Mouse (Mus musculus): Measurements from ENCODE around the gene Trap1.
"Not testable (repeated sequence)": the region's sequence is repeated elsewhere in the genome, so short reads cannot be mapped to it uniquely, and the experiment has no call there.

Trap1 gene

DNA sequence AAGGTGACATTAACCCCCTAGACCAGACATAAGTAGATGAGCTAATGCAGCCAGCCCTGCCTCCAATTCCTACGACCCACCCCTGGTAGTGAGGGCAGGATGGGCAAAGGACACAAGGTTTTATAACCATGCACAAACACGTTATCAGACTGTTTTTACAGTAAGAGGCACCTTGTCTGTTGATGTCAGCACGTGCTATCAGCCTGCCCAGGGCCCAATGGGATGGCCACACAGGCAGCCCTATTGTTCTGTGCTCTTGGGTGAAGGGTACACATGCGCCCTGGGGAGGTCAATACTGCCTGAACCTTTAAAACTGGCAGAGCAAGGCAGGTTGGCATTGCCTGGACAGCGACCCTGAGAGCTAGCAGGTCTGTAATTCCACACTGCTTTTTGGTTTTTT, 40.8 kb downstream of the Trap1 start, which contains the start of gene Dnase1:
Gene Dnase1 (plus strand): TSS at position 136 of the 400 bp plus-strand sequence.
- DNase-seq (ENCODE audit: low spot score in 2 of 2) = no peak

GRCm38 (mm10) chr16:4035575-4035974, 42.1 kb downstream of the Trap1 start:
- DNase-seq (ENCODE audit: low spot score in 2 of 2) = no peak

DNA sequence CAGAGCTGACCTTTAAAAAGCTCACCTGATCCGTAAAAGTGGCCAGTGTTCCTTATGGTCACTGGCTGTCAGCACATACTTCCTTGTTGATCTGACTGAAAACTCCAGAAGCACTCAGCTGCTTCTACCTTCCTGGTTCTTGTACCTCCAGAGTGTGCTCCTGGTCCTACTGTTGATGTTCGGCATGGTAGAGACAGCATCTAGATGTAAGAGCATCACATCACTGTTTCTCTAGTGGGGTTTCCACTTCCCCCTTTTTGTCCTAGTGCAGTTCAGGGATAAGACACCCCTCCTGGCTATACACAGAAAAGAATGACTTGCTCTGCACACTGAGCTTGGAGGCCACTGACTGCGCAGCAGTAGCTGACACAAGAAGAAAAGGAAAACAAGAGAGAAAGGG, 43.2 kb downstream of the Trap1 start:
- no peak for DNase-seq (ENCODE audit: low spot score in 2 of 2)

DNA sequence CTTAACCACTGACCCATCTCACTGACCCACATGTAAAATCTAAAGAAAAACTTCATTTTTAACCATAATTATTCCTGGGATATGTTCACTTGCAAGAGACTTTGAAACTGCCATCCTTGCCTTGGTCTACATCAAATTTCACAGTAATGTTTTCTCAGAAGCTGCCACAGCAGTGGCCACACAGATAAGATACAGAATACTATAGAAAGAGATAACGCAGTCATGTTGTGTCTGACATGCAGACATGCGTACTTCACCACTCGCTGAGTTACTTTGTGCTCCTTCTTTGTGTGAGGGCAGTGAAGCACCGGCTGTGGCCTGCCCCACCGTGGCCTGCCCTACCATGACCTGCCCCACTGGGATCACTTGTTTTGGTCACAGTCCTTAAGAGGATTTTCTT, 43.7 kb downstream of the Trap1 start:
- no peak for DNase-seq (ENCODE audit: low spot score in 2 of 2)

GRCm38 (mm10) chr16:4032341-4032748, 45.3 kb downstream of the Trap1 start:
- DNase-seq (ENCODE audit: low spot score in 2 of 2) = no peak

- DNase-seq (ENCODE audit: low spot score in 2 of 2) = no peak
Observed at GRCm38 (mm10) chr16:4031441-4032274, 46.0 kb downstream of the Trap1 start.

DNA sequence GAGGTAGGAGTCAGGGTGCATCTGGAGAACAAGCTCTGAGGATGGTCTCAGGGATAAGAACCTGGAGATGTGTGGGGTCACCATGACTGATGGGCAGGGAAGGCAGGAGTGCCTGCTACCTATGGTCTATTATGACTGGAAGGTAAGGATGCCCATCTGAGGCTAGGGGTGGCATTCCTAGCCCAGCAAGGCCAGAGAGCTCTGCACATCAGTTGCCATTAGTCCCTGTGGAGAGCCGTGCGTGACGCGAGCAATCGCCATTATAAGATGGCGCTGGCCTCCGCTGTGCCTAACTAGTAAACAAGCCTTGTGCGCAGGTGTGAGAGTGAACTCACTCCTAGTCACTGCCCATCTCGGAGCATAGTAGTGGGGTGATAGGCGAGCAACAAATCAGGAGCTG, 47.1 kb downstream of the Trap1 start:
- no peak for DNase-seq (ENCODE audit: low spot score in 2 of 2)

- no peak for DNase-seq (ENCODE audit: low spot score in 2 of 2)
Observed at GRCm38 (mm10) chr16:4029371-4029841, 48.2 kb downstream of the Trap1 start.

GRCm38 (mm10) chr16:4027211-4027610, 50.4 kb downstream of the Trap1 start:
- DNase-seq (ENCODE audit: low spot score in 2 of 2) = no peak

DNA sequence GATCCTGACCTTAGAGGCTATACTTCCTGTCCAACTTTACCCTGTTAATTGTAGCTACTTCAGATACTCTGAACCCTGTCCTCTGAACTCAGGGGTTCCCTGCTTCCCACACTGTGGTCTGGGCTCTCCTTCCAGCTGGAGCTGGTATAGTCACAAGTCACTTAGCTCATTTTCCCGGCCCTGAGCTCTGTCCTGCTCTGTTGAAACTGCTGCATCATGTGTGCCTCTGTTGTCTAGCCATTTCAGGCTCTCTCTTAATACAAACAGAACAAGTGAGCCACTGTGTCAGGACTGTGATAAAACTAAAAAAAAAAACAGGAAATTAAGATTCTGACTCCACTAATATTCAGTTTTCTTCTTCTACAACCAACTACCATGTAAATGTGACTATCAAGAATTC, 51.0 kb downstream of the Trap1 start:
- no peak for DNase-seq (ENCODE audit: low spot score in 2 of 2)

DNA sequence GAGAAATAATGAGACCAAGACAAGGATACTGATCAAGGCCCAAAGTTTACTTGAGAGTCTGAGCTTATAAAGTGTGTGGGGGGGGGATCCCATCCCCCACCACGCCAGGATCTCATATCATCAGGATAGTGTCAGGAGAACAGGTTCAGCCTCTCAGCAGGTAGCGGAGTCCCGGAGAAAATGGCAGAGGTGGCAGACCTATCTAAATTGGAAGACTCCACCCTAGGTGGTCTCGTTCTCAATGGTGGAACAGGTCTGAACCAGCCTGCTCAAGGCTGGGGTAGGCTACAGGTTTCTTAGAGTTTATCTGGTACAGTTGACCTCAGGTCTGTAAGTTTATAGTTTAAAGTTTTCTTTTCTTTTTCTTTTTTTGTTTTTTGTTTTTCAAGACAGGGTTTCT, 54.9 kb downstream of the Trap1 start:
- DNase-seq (ENCODE audit: low spot score in 2 of 2) = no peak

DNA sequence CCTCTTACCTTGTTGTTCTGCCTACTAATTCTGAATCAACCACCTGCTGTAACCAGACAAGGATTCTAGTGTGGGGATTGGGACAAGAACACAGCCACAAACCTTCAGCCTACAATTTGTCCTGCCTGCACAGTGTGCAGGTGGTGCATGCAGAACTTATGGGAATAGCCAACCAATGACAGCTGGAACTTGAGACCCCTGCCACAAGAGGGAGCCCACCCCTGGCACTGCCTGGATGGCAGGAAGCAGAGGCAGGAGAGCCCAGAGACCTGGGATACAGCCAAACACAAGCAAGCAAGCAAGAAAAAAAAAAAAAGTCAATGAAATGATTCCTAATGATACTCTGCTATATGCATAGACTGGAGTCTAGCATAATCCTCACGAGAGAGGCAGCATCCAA, 56.4 kb downstream of the Trap1 start:
- no peak for DNase-seq (ENCODE audit: low spot score in 2 of 2)

DNA sequence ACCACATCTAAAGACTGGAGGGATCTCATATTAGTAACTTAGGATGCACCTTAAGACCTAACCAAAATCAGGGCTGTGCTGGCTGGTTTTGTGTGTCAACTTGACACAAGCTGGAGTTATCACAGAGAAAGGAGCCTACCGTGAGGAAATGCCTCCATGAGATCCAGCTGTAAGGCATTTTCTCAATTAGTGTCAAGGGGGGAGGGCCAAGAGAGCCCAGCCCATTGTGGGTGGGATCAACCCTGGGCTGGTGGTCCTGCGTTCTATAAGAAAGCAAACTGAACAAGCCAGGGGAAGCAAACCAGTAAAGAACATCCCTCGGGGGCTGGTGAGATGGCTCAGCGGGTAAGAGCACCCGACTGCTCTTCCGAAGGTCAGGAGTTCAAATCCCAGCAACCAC, 60.2 kb downstream of the Trap1 start:
- not testable (repeated sequence) for DNase-seq (ENCODE audit: low spot score in 2 of 2)

DNA sequence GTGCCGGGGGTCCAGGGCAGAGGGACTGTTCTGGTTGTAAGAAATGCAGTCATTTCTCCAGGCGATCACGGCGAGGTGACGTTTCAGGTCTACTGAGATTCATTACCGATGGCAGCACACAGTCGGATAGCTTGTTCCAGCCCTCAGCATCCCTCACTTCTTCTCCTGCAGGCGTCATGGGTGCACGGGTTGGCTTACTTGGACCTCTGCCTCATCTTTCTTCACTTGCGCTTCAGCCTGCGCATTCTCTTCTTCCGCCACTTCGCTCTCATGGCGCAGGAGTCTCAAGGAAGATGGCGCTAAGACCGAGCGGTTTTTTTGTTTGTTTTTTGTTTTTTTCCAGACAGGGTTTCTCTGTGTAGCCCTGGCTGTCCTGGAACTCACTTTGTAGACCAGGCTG, 60.8 kb downstream of the Trap1 start:
- DNase-seq (ENCODE audit: low spot score in 2 of 2) = not testable (repeated sequence)

GRCm38 (mm10) chr16:4014040-4014668, 63.5 kb downstream of the Trap1 start:
- no peak for DNase-seq (ENCODE audit: low spot score in 2 of 2)

DNA sequence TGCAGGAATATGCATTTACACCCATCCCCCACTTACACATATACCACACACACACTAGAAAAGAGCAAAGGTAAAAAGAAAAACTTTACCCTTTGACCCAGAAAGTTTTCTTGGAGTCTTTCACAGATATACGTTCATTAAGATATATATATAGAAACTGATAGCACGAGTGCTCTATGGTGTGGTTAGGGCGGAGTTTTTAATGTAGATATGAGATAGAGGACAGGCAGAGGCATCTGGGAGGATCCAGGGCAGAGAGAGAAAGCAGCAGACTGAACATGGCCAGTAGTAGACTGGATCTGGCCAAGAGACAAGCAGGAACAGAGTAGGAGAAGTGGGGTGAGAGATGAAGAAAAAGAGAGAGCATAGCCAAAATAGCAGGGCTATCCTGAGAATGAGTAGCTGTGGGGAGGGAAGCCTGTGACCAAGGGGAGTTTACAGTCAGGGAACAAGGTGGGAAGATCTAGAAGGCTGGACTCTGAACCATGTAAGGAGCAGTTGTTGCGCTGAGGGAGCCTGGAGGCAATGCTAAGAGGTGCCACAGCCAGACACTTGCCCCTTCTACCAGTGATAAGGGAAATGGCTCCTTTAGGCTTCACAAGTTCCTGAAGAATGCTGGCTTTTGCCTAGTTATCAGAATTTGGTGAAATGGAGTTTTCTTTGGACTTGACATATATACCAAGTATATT, 64.6 kb downstream of the Trap1 start:
- no peak for DNase-seq (ENCODE audit: low spot score in 2 of 2)

DNA sequence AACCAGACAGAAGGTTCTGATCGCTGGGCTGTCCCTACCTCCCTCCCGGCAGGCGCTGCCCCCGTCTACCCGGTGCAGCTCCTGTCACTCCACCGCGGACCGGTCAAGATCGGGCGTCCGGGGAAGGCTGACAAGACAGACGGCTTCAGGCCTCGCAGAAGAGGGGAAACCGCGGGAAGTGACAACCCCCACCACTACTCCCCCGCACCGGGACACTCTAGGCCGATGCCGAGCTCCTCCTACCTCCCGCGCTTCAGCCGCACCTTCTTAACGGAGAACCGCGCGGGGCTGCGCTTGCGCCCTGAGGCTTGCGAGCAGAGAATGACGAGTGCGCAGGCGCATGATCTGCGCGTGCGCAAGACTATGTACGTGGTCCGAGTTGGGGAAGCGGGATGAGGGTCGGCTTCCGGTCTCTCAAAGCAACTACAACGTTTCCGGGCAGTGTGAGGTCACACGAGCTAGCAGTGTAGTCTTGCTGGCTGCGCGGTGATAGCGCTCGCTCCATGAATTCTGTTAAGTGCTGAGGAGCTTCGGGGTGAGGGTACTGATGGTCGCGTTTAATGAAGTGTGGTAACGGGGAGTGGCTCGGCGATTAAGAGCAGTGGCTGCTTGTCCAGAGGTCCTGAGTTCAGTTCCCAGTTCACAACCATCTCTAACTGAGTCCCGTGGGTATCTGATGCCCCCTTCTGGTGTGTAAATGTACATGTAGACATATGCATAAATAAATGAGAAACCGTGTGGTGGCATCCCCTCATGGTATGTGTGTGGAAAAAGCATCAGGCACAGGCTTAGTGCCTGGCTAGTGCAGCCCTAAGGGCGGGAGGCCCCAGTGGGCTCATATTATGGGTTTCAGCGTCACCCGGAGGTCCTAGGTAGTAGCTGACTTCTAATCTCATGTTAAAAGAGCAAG, 73.9 kb downstream of the Trap1 start, which contains the start of gene Slx4:
Gene Slx4 (minus strand): TSS at position 282 of the 910 bp plus-strand sequence.
- peak; percentile 97 to 98 for DNase-seq (ENCODE audit: low spot score in 2 of 2)

Measured in right cerebral cortex, postnatal 10 days (tissue).